15 mouse cellular contexts compared by ENCODE assay signal in the genomic region with DNA sequence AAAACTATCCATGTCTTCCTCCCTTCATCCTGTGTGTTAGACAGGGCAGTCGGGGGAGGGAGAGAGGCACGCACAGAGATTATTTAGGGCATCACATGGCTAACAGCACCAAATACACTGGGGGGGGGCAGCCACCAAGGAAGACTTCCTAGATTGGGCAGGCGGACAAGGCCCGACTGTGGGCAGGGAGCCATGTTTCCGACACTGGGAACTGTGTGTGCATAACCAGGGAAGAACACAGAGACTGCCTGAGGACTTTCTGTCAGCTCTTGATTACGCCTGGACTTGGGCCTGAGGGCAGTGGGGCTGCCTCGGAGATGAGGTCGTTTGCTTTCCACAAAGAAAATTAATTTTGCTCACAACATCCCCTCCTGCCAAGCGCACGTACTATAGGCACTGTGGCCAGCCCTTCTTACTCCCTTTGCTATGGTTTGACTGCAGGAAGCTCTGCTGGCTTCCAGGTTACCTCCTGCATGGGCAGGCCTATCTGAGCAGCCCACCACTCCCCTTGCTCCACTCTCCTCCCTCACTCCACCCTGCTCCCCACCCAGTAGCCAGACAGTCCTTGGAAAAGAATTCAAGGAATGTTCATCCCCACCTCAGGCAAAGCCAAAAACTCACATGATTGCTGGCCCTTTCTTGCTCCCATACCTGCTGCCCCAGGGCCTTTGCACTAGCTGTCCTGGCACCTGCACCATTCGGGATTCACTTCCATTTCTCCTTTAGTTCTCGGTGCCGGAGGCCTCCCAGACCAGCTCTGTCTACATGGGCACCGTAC. TPM values are rescaled to one million over a fixed set of nuclear protein-coding genes. Genes with fewer than 3 reads are reported as not detected.
DNase-seq lines count a peak whose midpoint lies in the region; ATAC-seq and TF ChIP-seq lines count a peak whose summit lies in the region.
"Had no signal": no experiment of that assay in that cellular context is flagged by ENCODE, and none has a peak within 500 bp of the region (broad histone marks: within the 10 kb centered on the region; RNA-seq: fewer than 3 reads in every experiment).

No protein-coding gene starts in this region.

- no peak for TF ChIP-seq POLR2A in cerebellum, adult 2 months (IDR thresholded peaks at IDR 0.05; ENCODE audit: borderline replicate concordance, insufficient read depth, low read length)

- H3K4me2 ChIP-seq in forebrain, embryonic 16.5 days (ENCODE audit: low read length), result no peak overlapping the region
- no peak overlapping the region for H3K4me2 ChIP-seq in liver, embryonic 11.5 days
- H3K4me2 ChIP-seq: heart, embryonic 13.5 days had no signal

- DNase-seq in cerebellum, postnatal 14 days, result peak; percentile 51 to 68
- no peak for DNase-seq in cerebellum, adult 2 months
- peak; percentile 17 to 29 for DNase-seq in layer of hippocampus, adult 8-10 months (ENCODE audit: low spot score in 2 of 2)
- no peak for DNase-seq in layer of hippocampus, adult 9-10 months (ENCODE audit: low spot score)
- no peak for DNase-seq in liver, embryonic 11.5 days (ENCODE audit: low spot score)
- no peak for DNase-seq in spleen, postnatal 4 days (ENCODE audit: low spot score in 2 of 2)
- DNase-seq: kidney, adult 11 months had no signal

- peak; percentile 26; the same call in 1 of the 2 replicates for ATAC-seq in forebrain, embryonic 16.5 days
- no peak for ATAC-seq in liver, embryonic 11.5 days (replicated peaks; ENCODE audit: low FRiP score)
- ATAC-seq: activated CD4-positive, CD25-positive, alpha-beta regulatory T cell, adult 4 months had no signal

- H3K4me3 ChIP-seq in cerebellum, adult 2 months (replicated peaks; ENCODE audit: insufficient read depth, low read depth, low read length), result no peak overlapping the region
- H3K4me3 ChIP-seq in E14TG2a.4 (replicated peaks; ENCODE audit: low read length), result 0 out of 2 replicates have a peak overlapping the region, but pooled peaks have one; percentile 10
- no peak overlapping the region for H3K4me3 ChIP-seq in forebrain, embryonic 16.5 days (replicated peaks; ENCODE audit: low read length)
- no peak overlapping the region for H3K4me3 ChIP-seq in liver, embryonic 11.5 days (ENCODE audit: low read depth, low read length)
- H3K4me3 ChIP-seq: heart, embryonic 13.5 days had no signal

- H3K36me3 ChIP-seq in E14TG2a.4 (ENCODE audit: insufficient read depth, low read length), result peaks cover 5% of the 10 kb centered on the region; the same call in 1 of the 2 replicates
- H3K36me3 ChIP-seq in forebrain, embryonic 16.5 days (ENCODE audit: control insufficient read depth, insufficient read depth), result no peaks in the 10 kb centered on the region
- H3K36me3 ChIP-seq in liver, embryonic 11.5 days (ENCODE audit: control insufficient read depth, insufficient read depth, low read length), result no peaks in the 10 kb centered on the region
- H3K36me3 ChIP-seq: heart, embryonic 13.5 days had no signal

- H3K27ac ChIP-seq in cerebellum, adult 2 months (ENCODE audit: insufficient read depth, low read length), result no peak overlapping the region
- no peak overlapping the region for H3K27ac ChIP-seq in forebrain, embryonic 16.5 days (ENCODE audit: low read length)
- no peak overlapping the region for H3K27ac ChIP-seq in liver, embryonic 11.5 days (ENCODE audit: low read depth, low read length)
- H3K27ac ChIP-seq: heart, embryonic 13.5 days; macrophage had no signal

- TF ChIP-seq CTCF in cerebellum, adult 2 months (IDR thresholded peaks at IDR 0.05; ENCODE audit: borderline replicate concordance, insufficient read depth, low read depth, low read length), result no peak
- no peak for TF ChIP-seq CTCF in E14TG2a.4 (conservative IDR thresholded peaks at IDR 0.05; ENCODE audit: low read length)

- H3K9ac ChIP-seq in forebrain, embryonic 16.5 days (replicated peaks; ENCODE audit: low read depth, low read length), result no peak overlapping the region
- H3K9ac ChIP-seq in liver, embryonic 11.5 days (ENCODE audit: low read depth, low read length), result no peak overlapping the region
- H3K9ac ChIP-seq: heart, embryonic 13.5 days had no signal

- peaks cover 15% of the 10 kb centered on the region for H3K4me1 ChIP-seq in cerebellum, adult 2 months (ENCODE audit: control insufficient read depth, insufficient read depth, low read length)
- H3K4me1 ChIP-seq in E14TG2a.4 (replicated peaks; ENCODE audit: low read depth, low read length), result peaks cover 92% of the 10 kb centered on the region
- peaks cover 7% of the 10 kb centered on the region for H3K4me1 ChIP-seq in forebrain, embryonic 16.5 days (replicated peaks; ENCODE audit: control insufficient read depth, insufficient read depth, low read length)
- H3K4me1 ChIP-seq in liver, embryonic 11.5 days (replicated peaks; ENCODE audit: control insufficient read depth, insufficient read depth, low read length), result no peaks in the 10 kb centered on the region

- WGBS in cerebellum, adult 2 months, result 56% methylated on average over 14 of the region's 14 CpGs
- whole genome bisulfite sequencing in forebrain, embryonic 16.5 days, result 44% methylated on average over 14 of the region's 14 CpGs
- 74% methylated on average over 14 of the region's 14 CpGs for WGBS in liver, embryonic 11.5 days

- H3K9me3 ChIP-seq in E14TG2a.4 (ENCODE audit: low read length), result no peaks in the 10 kb centered on the region
- H3K9me3 ChIP-seq in forebrain, embryonic 16.5 days (ENCODE audit: control insufficient read depth, low read length), result no peaks in the 10 kb centered on the region
- no peaks in the 10 kb centered on the region for H3K9me3 ChIP-seq in liver, embryonic 11.5 days (ENCODE audit: control insufficient read depth, low read length)
- H3K9me3 ChIP-seq: heart, embryonic 13.5 days had no signal

- H3K27me3 ChIP-seq in cerebellum, adult 2 months (ENCODE audit: control insufficient read depth, insufficient read depth, low read length), result no peaks in the 10 kb centered on the region
- H3K27me3 ChIP-seq in E14TG2a.4 (ENCODE audit: insufficient read depth, low read length), result no peaks in the 10 kb centered on the region
- no peaks in the 10 kb centered on the region for H3K27me3 ChIP-seq in forebrain, embryonic 16.5 days (replicated peaks; ENCODE audit: control insufficient read depth, insufficient read depth, low read length)
- no peaks in the 10 kb centered on the region for H3K27me3 ChIP-seq in liver, embryonic 11.5 days (replicated peaks; ENCODE audit: control insufficient read depth, insufficient read depth, low read length)

RNA-seq across cellular contexts. Expression of a gene that starts 17.2 kb away (rescaled TPM):
- polyA plus RNA-seq in cerebellum, adult 2 months (2012; rRNA removed), result 1.9 TPM in 2 replicates
- total RNA-seq in layer of hippocampus, adult 8-10 months (2022), result 1 to 10 TPM; 3.0 to 7.6 (median 5.2) TPM
- 10.6 and 11.2 TPM in 2 replicates for polyA plus RNA-seq in forebrain, embryonic 16.5 days (2015; fragmentation: Nextera tagmentation; extraction: Ambion mirVana)
- polyA plus RNA-seq in liver, embryonic 11.5 days (2014; fragmentation: Nextera tagmentation; extraction: Ambion mirVana), result 8.8 and 8.9 TPM in 2 replicates

RNA-seq across cellular contexts. Expression of a gene that starts 58.1 kb away (rescaled TPM):
- polyA plus RNA-seq in cerebellum, adult 2 months (2012; rRNA removed), result not detected in 2 replicates
- not detected for total RNA-seq in layer of hippocampus, adult 8-10 months (2022)
- polyA plus RNA-seq in forebrain, embryonic 16.5 days (2015; fragmentation: Nextera tagmentation; extraction: Ambion mirVana), result not detected in 2 replicates
- not detected in 2 replicates for polyA plus RNA-seq in liver, embryonic 11.5 days (2014; fragmentation: Nextera tagmentation; extraction: Ambion mirVana)
- polyA plus RNA-seq: C2C12; heart, embryonic 13.5 days; macrophage; neural tube, embryonic 14.5 days; stomach, embryonic 14.5 days had no signal

Comparison
In these comparisons a context has a peak if more than half of its experiments do, and no peak if none do; other contexts are left out.
1. DNase-seq: peak in cerebellum, postnatal 14 days (2 of 2) and layer of hippocampus, adult 8-10 months (2 of 2); none in cerebellum, adult 2 months (0 of 2), layer of hippocampus, adult 9-10 months (single experiment), liver, embryonic 11.5 days (single experiment) and spleen, postnatal 4 days (0 of 2).